Mouse (Mus musculus): ENCODE data around the gene Miga1.

Gene Miga1

GRCm38 (mm10) chr3:152241098-152241497 is 99.1 kb downstream of the Miga1 start:
- DNase-seq: no peak

GRCm38 (mm10) chr3:152239592-152239991 is 100.6 kb downstream of the Miga1 start:
- no peak for DNase-seq

- DNase-seq: no peak
Measured at GRCm38 (mm10) chr3:152238836-152239235, 101.4 kb downstream of the Miga1 start.

GRCm38 (mm10) chr3:152235805-152236204 is 104.4 kb downstream of the Miga1 start:
- DNase-seq: no peak

- no peak for DNase-seq
Measured at GRCm38 (mm10) chr3:152235238-152235637, 105.0 kb downstream of the Miga1 start.

GRCm38 (mm10) chr3:152231333-152232100 is 108.7 kb downstream of the Miga1 start:
- DNase-seq: no peak

- DNase-seq: no peak
Measured at GRCm38 (mm10) chr3:152229271-152229670, 110.9 kb downstream of the Miga1 start.

- DNase-seq: no peak
Measured at GRCm38 (mm10) chr3:152228843-152229242, 111.4 kb downstream of the Miga1 start.

- DNase-seq: no peak
Measured at GRCm38 (mm10) chr3:152225906-152226305, 114.3 kb downstream of the Miga1 start.

- no peak for DNase-seq
Measured at GRCm38 (mm10) chr3:152224918-152225317, 115.3 kb downstream of the Miga1 start.

Measured in cerebellum, adult 9-10 months (tissue).